Mouse (Mus musculus): ENCODE measurements around the gene Casr. TPM values are rescaled to one million over a fixed set of nuclear protein-coding genes. Genes with fewer than 3 reads are reported as not detected.

Gene Casr
- 0.12 and 0.13 TPM in 2 replicates for polyA plus RNA-seq (2015; fragmentation: Nextera tagmentation; extraction: Ambion mirVana)

- peaks cover 12% of the 10 kb centered on the region for H3K27me3 ChIP-seq (ENCODE audit: control insufficient read depth, insufficient read depth, low read length)
- peak within 1 kb of the TSS; percentile 58 for H3K9ac ChIP-seq (ENCODE audit: low read length)
- no peak for ATAC-seq (replicated peaks; ENCODE audit: extremely low read depth, insufficient read depth, low FRiP score)
- peak within 1 kb of the TSS; percentile 50 for H3K4me3 ChIP-seq (ENCODE audit: low read length)
- no peaks in the 10 kb centered on the region for H3K36me3 ChIP-seq (ENCODE audit: control insufficient read depth, insufficient read depth)
- 4% methylated on average over 36 of the region's 36 CpGs for WGBS
- H3K4me1 ChIP-seq (ENCODE audit: control insufficient read depth, insufficient read depth, low read length): no peaks in the 10 kb centered on the region
- H3K9me3 ChIP-seq (replicated peaks; ENCODE audit: control insufficient read depth, low read length): no peaks in the 10 kb centered on the region
- H3K27ac ChIP-seq (ENCODE audit: low read length): no peak within 1 kb of the TSS
- H3K4me2 ChIP-seq (ENCODE audit: low read depth, low read length): peak within 1 kb of the TSS; percentile 79
Observed at GRCm38 (mm10) chr16:36561386-36562338, at the start of gene Casr. Gene Casr, minus strand, starts transcription at chr16:36562141.

DNA sequence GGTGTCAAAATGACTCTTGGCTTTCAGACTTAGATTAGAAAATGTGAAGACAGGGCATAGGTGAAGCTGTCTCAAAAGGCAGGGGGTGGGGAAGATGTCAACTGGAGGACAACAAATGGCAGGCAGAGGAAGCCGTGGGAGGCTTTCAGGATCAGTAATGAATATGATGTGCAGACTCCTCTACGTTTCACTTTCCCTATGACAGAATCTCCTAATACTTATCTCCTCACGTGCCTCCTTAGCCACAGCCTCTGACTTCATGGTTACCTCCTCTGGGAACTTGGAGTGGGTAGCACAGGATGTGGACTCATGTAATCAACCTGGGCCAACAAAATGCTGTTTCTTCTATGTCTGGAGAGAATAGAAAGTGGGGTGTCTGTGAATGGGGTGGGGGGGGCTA, 40.7 kb upstream of the Casr start:
- Histone ChIP-seq H3K36me3 (ENCODE audit: control insufficient read depth, insufficient read depth) (no peaks in the 10 kb centered on the region), H3K27ac (ENCODE audit: low read length) (no peak overlapping the region), H3K9me3 (replicated peaks; ENCODE audit: control insufficient read depth, low read length) (no peaks in the 10 kb centered on the region), H3K4me2 (ENCODE audit: low read depth, low read length) (no peak overlapping the region), H3K4me1 (ENCODE audit: control insufficient read depth, insufficient read depth, low read length) (no peaks in the 10 kb centered on the region), H3K4me3 (ENCODE audit: low read length) (no peak overlapping the region), H3K9ac (ENCODE audit: low read length) (no peak overlapping the region), H3K27me3 (ENCODE audit: control insufficient read depth, insufficient read depth, low read length) (no peaks in the 10 kb centered on the region)
- ATAC-seq (replicated peaks; ENCODE audit: extremely low read depth, insufficient read depth, low FRiP score): no peak
- WGBS: 65% methylated on average over 3 of the region's 3 CpGs

GRCm38 (mm10) chr16:36598265-36598664, 36.3 kb upstream of the Casr start:
- Histone ChIP-seq H3K4me3 (ENCODE audit: low read length) (no peak overlapping the region), H3K4me1 (ENCODE audit: control insufficient read depth, insufficient read depth, low read length) (no peaks in the 10 kb centered on the region), H3K27ac (ENCODE audit: low read length) (no peak overlapping the region), H3K9me3 (replicated peaks; ENCODE audit: control insufficient read depth, low read length) (no peaks in the 10 kb centered on the region), H3K27me3 (ENCODE audit: control insufficient read depth, insufficient read depth, low read length) (no peaks in the 10 kb centered on the region), H3K36me3 (ENCODE audit: control insufficient read depth, insufficient read depth) (no peaks in the 10 kb centered on the region), H3K9ac (ENCODE audit: low read length) (no peak overlapping the region), H3K4me2 (ENCODE audit: low read depth, low read length) (no peak overlapping the region)
- ATAC-seq (replicated peaks; ENCODE audit: extremely low read depth, insufficient read depth, low FRiP score): no peak
- 69% methylated on average over 4 of the region's 4 CpGs for WGBS

DNA sequence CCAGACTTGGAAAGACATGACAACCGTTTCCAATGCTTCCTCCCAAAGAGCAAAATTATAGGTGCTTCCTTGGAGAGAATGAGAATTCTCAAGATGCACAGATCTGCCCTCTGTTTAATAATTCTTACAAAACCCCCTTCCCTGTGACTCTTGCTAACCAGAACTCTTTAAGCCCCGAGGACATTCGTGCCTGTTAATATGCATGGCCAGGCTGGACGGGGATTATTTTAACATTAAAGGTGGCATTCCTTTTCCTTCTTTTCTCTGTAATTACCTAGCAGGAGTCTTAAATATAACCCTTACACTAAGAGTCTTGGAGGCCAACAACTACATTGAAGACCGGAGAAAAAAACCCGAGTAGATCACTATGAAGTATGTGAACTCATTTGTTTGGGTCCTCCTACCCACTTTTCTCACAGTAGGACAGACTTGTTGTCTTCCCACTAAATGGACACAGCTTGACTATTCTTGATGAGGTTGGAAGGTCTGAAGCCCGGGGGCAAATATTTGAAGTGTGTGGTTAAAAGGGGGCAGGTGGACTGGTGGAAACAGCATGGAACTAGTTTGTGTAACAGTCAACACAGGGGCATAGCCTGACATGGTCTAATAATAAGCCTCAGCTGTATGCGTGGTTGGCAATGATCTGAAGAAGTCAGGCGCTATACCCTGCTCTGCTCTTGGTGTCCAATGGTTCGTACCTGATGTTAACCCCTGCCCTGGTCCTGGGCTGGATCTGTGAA, 34.9 kb upstream of the Casr start:
- ATAC-seq (replicated peaks; ENCODE audit: extremely low read depth, insufficient read depth, low FRiP score): no peak
- Histone ChIP-seq H3K4me1 (ENCODE audit: control insufficient read depth, insufficient read depth, low read length) (no peaks in the 10 kb centered on the region), H3K4me2 (ENCODE audit: low read depth, low read length) (no peak overlapping the region), H3K4me3 (ENCODE audit: low read length) (no peak overlapping the region), H3K9me3 (replicated peaks; ENCODE audit: control insufficient read depth, low read length) (no peaks in the 10 kb centered on the region), H3K27ac (ENCODE audit: low read length) (no peak overlapping the region), H3K27me3 (ENCODE audit: control insufficient read depth, insufficient read depth, low read length) (no peaks in the 10 kb centered on the region), H3K9ac (ENCODE audit: low read length) (no peak overlapping the region), H3K36me3 (ENCODE audit: control insufficient read depth, insufficient read depth) (no peaks in the 10 kb centered on the region)
- 91% methylated on average over 10 of the region's 10 CpGs for WGBS

DNA sequence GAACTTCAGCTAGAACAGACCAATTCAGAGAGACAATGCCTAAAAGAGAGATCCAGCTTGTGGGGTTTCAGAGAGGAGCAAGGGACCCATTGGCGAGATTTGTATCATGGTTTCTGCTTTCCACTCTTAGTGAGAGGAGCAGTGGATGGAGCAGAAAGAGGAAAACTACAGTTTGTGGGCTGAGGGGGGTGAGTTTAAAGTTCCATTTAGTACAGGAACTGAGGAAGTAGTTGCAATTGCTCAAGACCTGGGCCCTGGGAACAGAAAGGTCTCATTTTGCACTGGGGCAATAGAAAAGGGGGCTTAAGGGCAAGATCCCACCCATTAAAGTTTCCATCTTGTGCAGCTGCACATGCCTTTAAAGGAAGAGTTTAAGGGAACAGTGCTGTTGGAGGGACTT, 28.0 kb upstream of the Casr start:
- Histone ChIP-seq H3K4me3 (ENCODE audit: low read length) (no peak overlapping the region), H3K9me3 (replicated peaks; ENCODE audit: control insufficient read depth, low read length) (no peaks in the 10 kb centered on the region), H3K4me1 (ENCODE audit: control insufficient read depth, insufficient read depth, low read length) (no peaks in the 10 kb centered on the region), H3K27me3 (ENCODE audit: control insufficient read depth, insufficient read depth, low read length) (no peaks in the 10 kb centered on the region), H3K9ac (ENCODE audit: low read length) (no peak overlapping the region), H3K27ac (ENCODE audit: low read length) (no peak overlapping the region), H3K4me2 (ENCODE audit: low read depth, low read length) (no peak overlapping the region), H3K36me3 (ENCODE audit: control insufficient read depth, insufficient read depth) (no peaks in the 10 kb centered on the region)
- no peak for ATAC-seq (replicated peaks; ENCODE audit: extremely low read depth, insufficient read depth, low FRiP score)
- 71% methylated on average over 1 of the region's 1 CpGs for WGBS

- no peak for ATAC-seq (replicated peaks; ENCODE audit: extremely low read depth, insufficient read depth, low FRiP score)
- Histone ChIP-seq H3K27ac (ENCODE audit: low read length) (no peak overlapping the region), H3K4me1 (ENCODE audit: control insufficient read depth, insufficient read depth, low read length) (no peaks in the 10 kb centered on the region), H3K27me3 (ENCODE audit: control insufficient read depth, insufficient read depth, low read length) (no peaks in the 10 kb centered on the region), H3K4me3 (ENCODE audit: low read length) (no peak overlapping the region), H3K9me3 (replicated peaks; ENCODE audit: control insufficient read depth, low read length) (no peaks in the 10 kb centered on the region), H3K9ac (ENCODE audit: low read length) (no peak overlapping the region), H3K36me3 (ENCODE audit: control insufficient read depth, insufficient read depth) (no peaks in the 10 kb centered on the region), H3K4me2 (ENCODE audit: low read depth, low read length) (no peak overlapping the region)
- WGBS: 52% methylated on average over 4 of the region's 4 CpGs
Observed at GRCm38 (mm10) chr16:36587971-36588370, 26.0 kb upstream of the Casr start.

GRCm38 (mm10) chr16:36582073-36582472, 20.1 kb upstream of the Casr start:
- Histone ChIP-seq H3K4me1 (ENCODE audit: control insufficient read depth, insufficient read depth, low read length) (no peaks in the 10 kb centered on the region), H3K27ac (ENCODE audit: low read length) (no peak overlapping the region), H3K9me3 (replicated peaks; ENCODE audit: control insufficient read depth, low read length) (no peaks in the 10 kb centered on the region), H3K4me3 (ENCODE audit: low read length) (no peak overlapping the region), H3K4me2 (ENCODE audit: low read depth, low read length) (no peak overlapping the region), H3K27me3 (ENCODE audit: control insufficient read depth, insufficient read depth, low read length) (no peaks in the 10 kb centered on the region), H3K36me3 (ENCODE audit: control insufficient read depth, insufficient read depth) (no peaks in the 10 kb centered on the region), H3K9ac (ENCODE audit: low read length) (no peak overlapping the region)
- no peak for ATAC-seq (replicated peaks; ENCODE audit: extremely low read depth, insufficient read depth, low FRiP score)
- 51% methylated on average over 3 of the region's 3 CpGs for WGBS

DNA sequence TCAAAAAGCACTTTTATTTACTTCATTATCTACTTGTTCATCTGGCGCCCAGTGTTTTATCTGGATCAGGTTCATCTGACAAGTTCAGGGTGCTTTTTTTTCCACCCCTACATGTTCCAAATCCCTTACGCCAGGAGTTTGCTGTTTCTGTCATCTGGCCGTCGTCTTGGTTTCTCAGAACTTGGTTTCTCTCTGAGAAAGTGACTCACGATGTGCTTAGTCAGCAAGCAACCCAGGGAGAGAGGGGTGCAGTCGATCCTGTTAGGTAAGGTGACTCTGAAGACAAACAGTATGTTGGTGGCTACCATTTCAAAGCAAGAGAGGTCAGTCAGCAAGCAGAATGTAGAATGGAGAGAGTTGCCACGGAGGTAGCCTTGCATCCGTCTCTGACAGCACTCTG, 10.0 kb upstream of the Casr start:
- H3K27ac ChIP-seq (ENCODE audit: low read length): no peak overlapping the region
- no peak overlapping the region for H3K9ac ChIP-seq (ENCODE audit: low read length)
- 67% methylated on average over 8 of the region's 8 CpGs for WGBS
- no peak overlapping the region for H3K4me2 ChIP-seq (ENCODE audit: low read depth, low read length)
- H3K36me3 ChIP-seq (ENCODE audit: control insufficient read depth, insufficient read depth): no peaks in the 10 kb centered on the region
- H3K9me3 ChIP-seq (replicated peaks; ENCODE audit: control insufficient read depth, low read length): no peaks in the 10 kb centered on the region
- no peak overlapping the region for H3K4me3 ChIP-seq (ENCODE audit: low read length)
- no peak for ATAC-seq (replicated peaks; ENCODE audit: extremely low read depth, insufficient read depth, low FRiP score)
- no peaks in the 10 kb centered on the region for H3K4me1 ChIP-seq (ENCODE audit: control insufficient read depth, insufficient read depth, low read length)
- no peaks in the 10 kb centered on the region for H3K27me3 ChIP-seq (ENCODE audit: control insufficient read depth, insufficient read depth, low read length)

- peaks cover 13% of the 10 kb centered on the region for H3K4me1 ChIP-seq (ENCODE audit: control insufficient read depth, insufficient read depth, low read length)
- 81% methylated on average over 6 of the region's 6 CpGs for WGBS
Observed at GRCm38 (mm10) chr16:36559573-36559972, 2.4 kb downstream of the Casr start.

More at GRCm38 (mm10) chr16:36559573-36559972, 2.4 kb downstream of the Casr start:
- H3K9ac ChIP-seq (ENCODE audit: low read length): no peak overlapping the region
- no peak overlapping the region for H3K4me3 ChIP-seq (ENCODE audit: low read length)
- ATAC-seq (replicated peaks; ENCODE audit: extremely low read depth, insufficient read depth, low FRiP score): no peak
- no peaks in the 10 kb centered on the region for H3K9me3 ChIP-seq (replicated peaks; ENCODE audit: control insufficient read depth, low read length)
- H3K36me3 ChIP-seq (ENCODE audit: control insufficient read depth, insufficient read depth): no peaks in the 10 kb centered on the region
- no peak overlapping the region for H3K27ac ChIP-seq (ENCODE audit: low read length)
- no peak overlapping the region for H3K4me2 ChIP-seq (ENCODE audit: low read depth, low read length)
- peaks cover 12% of the 10 kb centered on the region for H3K27me3 ChIP-seq (ENCODE audit: control insufficient read depth, insufficient read depth, low read length)
